In genomic region chr15:98891907-98892606, GRCm38 (mm10) we compare ENCODE assay signal across 8 mouse cellular contexts. TPM values are rescaled to one million over a fixed set of nuclear protein-coding genes. Genes with fewer than 3 reads are reported as not detected.
DNase-seq lines count a peak whose midpoint lies in the region; ATAC-seq lines count a peak whose summit lies in the region.

No protein-coding gene starts in this region.

- peak; percentile 37; the same call in 1 of the 2 replicates for ATAC-seq in heart, embryonic 12.5 days (ENCODE audit: insufficient number of reproducible peaks, low FRiP score)
- 0 out of 2 replicates have a peak, but pooled peaks have one; percentile 32 for ATAC-seq in liver, embryonic 15.5 days (ENCODE audit: insufficient read depth)
- ATAC-seq in neural tube, embryonic 15.5 days (ENCODE audit: low FRiP score), result 0 out of 2 replicates have a peak, but pooled peaks have one; percentile 50

- 0 out of 2 replicates have a peak overlapping the region, but pooled peaks have one; percentile 59 for H3K4me2 ChIP-seq in heart, embryonic 12.5 days
- H3K4me2 ChIP-seq in liver, embryonic 15.5 days, result peak overlapping the region; percentile 42; the same call in 1 of the 2 replicates
- H3K4me2 ChIP-seq in neural tube, embryonic 15.5 days, result no peak overlapping the region

- no peak overlapping the region for H3K27ac ChIP-seq in heart, embryonic 12.5 days (ENCODE audit: poor library complexity, severe bottlenecking)
- H3K27ac ChIP-seq in liver, embryonic 15.5 days (replicated peaks), result no peak overlapping the region
- no peak overlapping the region for H3K27ac ChIP-seq in neural tube, embryonic 15.5 days (replicated peaks)

- H3K4me1 ChIP-seq in heart, embryonic 12.5 days (replicated peaks), result peaks cover 33% of the 10 kb centered on the region
- peaks cover 55% of the 10 kb centered on the region for H3K4me1 ChIP-seq in liver, embryonic 15.5 days (replicated peaks)
- H3K4me1 ChIP-seq in neural tube, embryonic 15.5 days, result peaks cover 33% of the 10 kb centered on the region

- peak; percentile 44 to 52 for DNase-seq in CD8-positive naive resting alpha-beta T cell, adult 2 months (ENCODE audit: low read depth in 2 of 2, low spot score in 2 of 2)
- DNase-seq in ZHBTc4 (ENCODE audit: low read depth, low spot score), result peak; percentile 88
- DNase-seq in embryo, embryonic 9.5 days (ENCODE audit: extremely low spot score), result peak; percentile 58
- DNase-seq in kidney, postnatal 10 days, result peak; percentile 78
- no peak for DNase-seq in urinary bladder, postnatal 25 days (ENCODE audit: low spot score)

- H3K27me3 ChIP-seq in heart, embryonic 12.5 days (replicated peaks), result peaks cover 52% of the 10 kb centered on the region
- peaks cover 72% of the 10 kb centered on the region for H3K27me3 ChIP-seq in liver, embryonic 15.5 days
- peaks cover 55% of the 10 kb centered on the region for H3K27me3 ChIP-seq in neural tube, embryonic 15.5 days (replicated peaks)

- H3K9ac ChIP-seq in heart, embryonic 12.5 days, result 0 out of 2 replicates have a peak overlapping the region, but pooled peaks have one; percentile 35
- no peak overlapping the region for H3K9ac ChIP-seq in liver, embryonic 15.5 days
- no peak overlapping the region for H3K9ac ChIP-seq in neural tube, embryonic 15.5 days (replicated peaks)

- H3K4me3 ChIP-seq in heart, embryonic 12.5 days, result no peak overlapping the region
- H3K4me3 ChIP-seq in liver, embryonic 15.5 days (replicated peaks), result no peak overlapping the region
- no peak overlapping the region for H3K4me3 ChIP-seq in neural tube, embryonic 15.5 days (replicated peaks)

- H3K36me3 ChIP-seq in heart, embryonic 12.5 days, result no peaks in the 10 kb centered on the region
- no peaks in the 10 kb centered on the region for H3K36me3 ChIP-seq in liver, embryonic 15.5 days (replicated peaks)
- H3K36me3 ChIP-seq in neural tube, embryonic 15.5 days, result no peaks in the 10 kb centered on the region

- WGBS in heart, embryonic 12.5 days, result 20% methylated on average over 6 of the region's 6 CpGs
- 10% methylated on average over 6 of the region's 6 CpGs for WGBS in liver, embryonic 15.5 days (ENCODE audit: insufficient replicate concordance)
- 41% methylated on average over 6 of the region's 6 CpGs for WGBS in neural tube, embryonic 15.5 days

- H3K9me3 ChIP-seq in heart, embryonic 12.5 days (replicated peaks), result no peaks in the 10 kb centered on the region
- no peaks in the 10 kb centered on the region for H3K9me3 ChIP-seq in liver, embryonic 15.5 days (replicated peaks)
- no peaks in the 10 kb centered on the region for H3K9me3 ChIP-seq in neural tube, embryonic 15.5 days (replicated peaks)

RNA-seq across cellular contexts. Expression of gene Rhebl1, which starts 2.3 kb away (rescaled TPM):
- polyA plus RNA-seq in heart, embryonic 12.5 days (2016; fragmentation: Nextera tagmentation; extraction: Ambion mirVana), result 4.3 and 6.1 TPM in 2 replicates
- 2.9 and 3.0 TPM in 2 replicates for polyA plus RNA-seq in liver, embryonic 15.5 days (2015; fragmentation: Nextera tagmentation; extraction: Ambion mirVana)
- 27.0 and 33.2 TPM in 2 replicates for polyA plus RNA-seq in neural tube, embryonic 15.5 days (2015; fragmentation: Nextera tagmentation; extraction: Ambion mirVana)

RNA-seq across cellular contexts. Expression of gene Dhh, which starts 6.3 kb away (rescaled TPM):
- 4.5 and 4.6 TPM in 2 replicates for polyA plus RNA-seq in heart, embryonic 12.5 days (2016; fragmentation: Nextera tagmentation; extraction: Ambion mirVana)
- 0.08 and 0.12 TPM in 2 replicates for polyA plus RNA-seq in liver, embryonic 15.5 days (2015; fragmentation: Nextera tagmentation; extraction: Ambion mirVana)
- polyA plus RNA-seq in neural tube, embryonic 15.5 days (2015; fragmentation: Nextera tagmentation; extraction: Ambion mirVana), result 2.5 and 3.2 TPM in 2 replicates

RNA-seq across cellular contexts. Expression of gene Kmt2d, which starts 21.1 kb away (rescaled TPM):
- polyA plus RNA-seq in heart, embryonic 12.5 days (2016; fragmentation: Nextera tagmentation; extraction: Ambion mirVana), result 9.2 and 10.3 TPM in 2 replicates
- polyA plus RNA-seq in liver, embryonic 15.5 days (2015; fragmentation: Nextera tagmentation; extraction: Ambion mirVana), result 3.7 and 4.2 TPM in 2 replicates
- polyA plus RNA-seq in neural tube, embryonic 15.5 days (2015; fragmentation: Nextera tagmentation; extraction: Ambion mirVana), result 9.9 and 10.1 TPM in 2 replicates

RNA-seq across cellular contexts. Expression of gene Lmbr1l, which starts 26.0 kb away (rescaled TPM):
- 16.9 and 17.2 TPM in 2 replicates for polyA plus RNA-seq in heart, embryonic 12.5 days (2016; fragmentation: Nextera tagmentation; extraction: Ambion mirVana)
- 4.7 and 4.8 TPM in 2 replicates for polyA plus RNA-seq in liver, embryonic 15.5 days (2015; fragmentation: Nextera tagmentation; extraction: Ambion mirVana)
- 27.9 and 28.6 TPM in 2 replicates for polyA plus RNA-seq in neural tube, embryonic 15.5 days (2015; fragmentation: Nextera tagmentation; extraction: Ambion mirVana)

RNA-seq across cellular contexts. Expression of gene Tuba1b, which starts 42.3 kb away (rescaled TPM):
- 1,481 and 1,517 TPM in 2 replicates for polyA plus RNA-seq in heart, embryonic 12.5 days (2016; fragmentation: Nextera tagmentation; extraction: Ambion mirVana)
- 1,053 and 1,106 TPM in 2 replicates for polyA plus RNA-seq in liver, embryonic 15.5 days (2015; fragmentation: Nextera tagmentation; extraction: Ambion mirVana)
- polyA plus RNA-seq in neural tube, embryonic 15.5 days (2015; fragmentation: Nextera tagmentation; extraction: Ambion mirVana), result 1,446 and 1,534 TPM in 2 replicates
